Mouse (Mus musculus) E14TG2a.4 (cell line): Measurements from ENCODE around the gene Glo1.

Experiments used
- CTCF ChIP-seq: conservative IDR thresholded peaks from 2 replicates; pipeline ENCODE4 v1.5.1; 2014; ENCODE audit warnings: low read length
- NANOG ChIP-seq: IDR thresholded peaks from 2 replicates; pipeline ENCODE4 v1.6.1; 2014; ENCODE audit warnings: borderline replicate concordance, low read length, mixed read lengths

DNA sequence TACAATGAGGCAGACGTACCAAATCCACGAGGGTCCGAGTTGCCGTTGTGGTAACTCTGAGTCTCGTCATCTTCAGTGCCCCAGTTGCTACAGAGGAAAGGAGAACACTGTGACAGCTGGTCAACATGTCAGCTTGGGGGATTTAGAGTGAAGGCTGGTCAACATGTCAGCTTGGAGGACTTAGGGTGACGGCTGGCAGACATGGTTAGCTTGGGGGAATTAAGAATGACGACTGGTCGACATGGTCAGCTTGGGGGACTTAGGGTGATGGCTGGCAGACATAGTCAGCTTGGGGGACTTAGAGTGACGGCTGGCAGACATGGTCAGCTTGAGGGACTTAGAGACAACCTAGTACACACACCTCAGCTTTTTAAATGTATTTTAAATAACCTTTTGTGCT, 28.9 kb downstream of the Glo1 start:
- no peak for TF ChIP-seq CTCF
- no peak for TF ChIP-seq NANOG
